Mouse (Mus musculus): ENCODE measurements at regions not wholly inside any gene's neighbourhood (a gene's known extent, or its start where the extent isn't known, plus 50 kb on each side); places are given as distances from the start of the nearest gene placed in this dataset.

DNA sequence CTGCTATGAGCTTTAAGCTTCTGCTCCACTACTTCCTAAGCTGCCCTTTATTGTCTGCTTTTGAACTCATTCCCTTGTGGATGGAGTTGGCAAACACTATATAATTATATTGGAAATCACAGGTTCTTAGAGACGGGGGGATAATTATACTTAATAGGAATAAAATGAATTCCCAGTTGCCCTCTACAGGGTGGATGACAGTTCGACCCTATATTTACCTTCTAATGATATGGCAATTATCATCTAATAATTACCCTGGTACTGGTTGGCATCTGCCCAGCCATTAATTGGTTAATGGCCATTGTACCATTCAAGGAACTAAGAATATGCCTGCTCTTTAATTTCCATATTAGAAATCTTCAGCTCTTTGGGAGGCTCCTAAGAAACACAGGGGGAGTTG lies 302.5 kb upstream of the 4931429L15Rik start:
- DNase-seq, result no peak

DNA sequence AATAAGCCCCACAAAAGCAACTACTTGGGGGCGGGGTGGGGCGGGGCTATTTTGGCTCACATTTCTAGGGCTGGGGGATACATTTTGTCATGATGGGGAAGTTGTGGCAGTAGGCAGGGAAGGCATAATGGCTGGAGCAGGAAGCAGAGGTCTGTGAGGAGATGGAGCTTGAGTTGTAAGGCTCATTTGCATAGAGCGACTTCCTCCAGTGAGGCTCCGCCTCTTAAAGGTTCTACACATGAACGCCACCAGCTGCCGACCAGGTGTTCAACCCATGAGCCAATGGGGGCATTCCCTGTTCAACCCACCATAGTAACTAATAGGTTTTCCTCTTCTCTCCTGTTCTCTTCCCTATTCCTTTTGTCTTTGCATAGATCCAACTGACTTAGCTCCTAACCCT lies 302.1 kb upstream of the 4931429L15Rik start:
- DNase-seq, result no peak

GRCm38 (mm10) chr9:46610101-46611005 lies 290.6 kb upstream of the 4931429L15Rik start:
- no peak for DNase-seq

DNA sequence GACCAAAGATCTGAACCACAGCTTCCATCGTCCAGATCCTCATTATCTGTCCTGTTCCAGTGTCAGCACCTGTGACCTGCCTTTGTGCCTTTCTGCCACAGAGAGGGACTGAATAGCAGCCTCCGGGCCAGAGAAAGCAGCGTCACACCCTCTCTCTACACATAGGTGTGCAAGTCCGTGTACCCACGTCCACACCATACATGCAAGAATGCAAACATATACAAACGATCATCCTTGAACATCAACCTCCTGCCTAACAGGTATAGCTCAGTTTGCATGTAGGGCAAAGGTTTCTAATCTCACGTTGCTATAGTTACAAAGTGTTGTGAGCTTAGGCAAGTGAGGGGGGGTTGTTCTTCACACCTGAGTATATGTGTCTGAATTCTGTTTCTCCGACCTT lies 288.9 kb upstream of the 4931429L15Rik start:
- no peak for DNase-seq

DNA sequence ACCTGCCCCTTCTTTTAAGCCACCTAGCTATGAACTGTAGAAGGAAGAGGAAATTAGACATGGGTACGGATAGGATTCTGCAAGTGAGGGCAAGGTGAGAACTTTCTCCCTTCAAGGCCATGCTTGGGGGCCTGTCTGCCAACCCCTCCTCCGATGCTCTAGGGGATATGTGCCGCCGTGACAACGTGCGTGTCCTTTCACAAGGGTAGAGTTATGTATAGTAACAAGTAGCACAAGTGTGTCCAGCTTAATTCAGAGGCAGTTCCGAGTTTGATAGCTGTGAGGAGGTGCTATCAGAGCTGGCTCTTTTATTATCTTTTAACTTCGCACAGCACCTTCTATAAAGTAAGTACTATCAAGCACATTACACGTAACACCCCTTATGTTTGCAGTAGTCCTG lies 281.0 kb upstream of the 4931429L15Rik start:
- no peak for DNase-seq

DNA sequence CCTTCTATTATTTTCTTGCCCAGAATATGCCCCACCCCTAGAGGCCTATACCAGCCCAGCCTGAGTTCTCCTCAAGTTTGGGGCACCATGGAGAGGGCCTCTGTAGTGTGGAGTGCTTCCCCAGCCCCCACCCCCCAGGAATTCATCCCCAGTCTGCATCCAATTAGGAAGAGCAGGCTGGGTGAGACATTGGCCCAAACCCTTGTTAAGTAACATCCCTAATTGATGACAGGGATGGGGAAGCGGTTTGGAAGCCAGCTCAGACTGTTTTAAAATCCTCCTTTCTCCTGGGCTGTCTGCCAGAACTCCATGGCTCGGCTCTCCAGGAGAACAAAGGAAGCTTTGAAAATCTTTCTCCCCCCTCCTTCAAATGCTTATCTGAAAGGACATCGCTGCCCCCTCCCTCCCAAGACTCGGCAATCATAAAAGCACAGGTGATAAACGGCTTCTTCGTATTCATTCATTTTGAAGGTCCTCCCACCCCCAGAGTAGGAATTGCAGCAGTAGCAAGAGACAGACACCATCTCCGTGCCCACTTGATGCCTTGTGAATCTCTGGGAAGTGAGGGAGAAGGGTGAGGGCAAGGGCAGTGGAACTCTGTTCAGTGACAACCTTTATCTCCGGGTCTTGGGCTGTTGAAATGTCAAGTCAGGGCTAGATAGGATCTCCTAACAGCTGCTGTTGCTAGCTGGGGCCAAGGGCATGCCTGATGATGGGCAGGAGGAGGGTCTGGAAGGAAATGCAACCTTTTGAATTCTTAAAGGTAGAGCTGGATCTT lies 280.3 kb upstream of the 4931429L15Rik start:
- no peak for DNase-seq

DNA sequence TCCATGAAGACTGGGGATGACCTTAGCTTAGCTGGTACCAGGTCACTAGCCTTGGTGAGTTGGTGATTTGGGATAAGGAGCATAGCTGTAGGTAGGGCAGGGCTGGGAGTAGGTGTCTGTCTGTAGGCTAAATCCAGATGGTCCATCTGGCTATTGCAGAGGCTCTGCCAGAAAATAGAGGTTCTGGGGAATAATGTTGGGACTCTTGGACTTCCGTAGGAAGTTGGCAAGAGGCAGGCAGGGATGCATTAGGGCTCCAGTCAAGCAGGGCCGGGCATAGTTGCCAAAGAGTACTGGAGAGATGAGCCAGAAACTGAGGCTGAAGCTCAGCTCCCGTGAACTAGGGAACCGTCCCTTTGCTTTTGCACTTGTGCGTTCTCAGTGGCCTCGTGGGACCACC lies 278.7 kb upstream of the 4931429L15Rik start:
- no peak for DNase-seq

DNA sequence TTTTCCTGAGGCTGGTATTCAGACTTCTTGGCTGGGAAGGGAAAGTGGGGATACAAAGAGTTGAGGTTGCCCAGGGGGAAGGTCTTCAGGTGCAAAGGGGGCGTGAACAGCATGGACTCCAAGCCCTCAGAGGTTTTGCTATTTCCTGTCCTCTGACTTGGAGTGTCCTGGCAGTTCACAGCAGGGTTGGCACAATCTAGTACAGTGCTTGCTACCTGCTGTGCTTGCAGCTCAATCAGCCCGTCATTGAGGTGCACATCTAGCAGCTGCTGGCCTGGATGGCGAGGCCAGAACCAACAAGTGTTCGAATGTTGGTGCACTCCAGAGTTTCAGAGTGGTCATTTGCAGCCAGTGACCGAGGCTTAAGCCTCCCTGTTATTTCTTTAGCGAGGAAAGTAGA lies 273.7 kb upstream of the 4931429L15Rik start:
- no peak for DNase-seq

DNA sequence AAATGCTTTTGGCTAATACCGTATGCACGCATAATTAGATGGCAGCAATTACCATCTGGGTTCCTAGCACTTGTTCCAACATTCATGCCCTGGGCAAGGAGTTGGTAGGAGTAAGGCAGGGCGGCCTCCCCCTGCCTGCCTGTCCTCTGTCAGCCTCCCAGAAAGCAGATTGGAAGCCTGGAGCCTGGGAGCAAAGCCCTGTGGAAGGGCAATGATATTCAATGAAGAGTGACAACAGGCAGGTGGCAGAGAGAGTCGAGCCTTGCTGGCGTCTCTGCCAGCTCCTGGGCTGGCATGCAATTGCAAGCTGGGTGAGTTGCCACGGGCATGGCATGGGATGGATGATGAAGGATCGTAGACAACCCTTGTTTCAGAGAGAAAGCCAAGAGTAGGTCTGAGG lies 273.1 kb upstream of the 4931429L15Rik start:
- DNase-seq, result no peak

DNA sequence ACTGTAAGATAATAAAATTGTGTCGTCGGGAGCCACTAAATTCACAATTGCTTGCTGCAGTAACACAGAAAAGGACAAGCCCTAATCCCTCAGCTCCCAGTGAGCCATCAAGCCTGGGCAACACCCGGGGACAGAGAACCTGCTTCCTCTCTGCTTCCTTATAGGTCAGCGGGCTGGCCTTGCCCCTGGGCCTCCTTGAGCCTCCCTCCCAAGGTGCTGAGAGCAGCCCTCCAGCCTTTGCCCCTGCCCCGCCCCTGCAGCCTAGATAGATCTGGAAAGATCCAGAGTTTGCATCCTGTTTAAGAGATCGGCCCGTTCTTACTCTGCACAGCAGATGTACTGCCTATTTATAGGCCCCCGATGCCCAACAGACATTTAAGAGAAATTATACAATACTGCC lies 267.0 kb upstream of the 4931429L15Rik start:
- no peak for DNase-seq

DNA sequence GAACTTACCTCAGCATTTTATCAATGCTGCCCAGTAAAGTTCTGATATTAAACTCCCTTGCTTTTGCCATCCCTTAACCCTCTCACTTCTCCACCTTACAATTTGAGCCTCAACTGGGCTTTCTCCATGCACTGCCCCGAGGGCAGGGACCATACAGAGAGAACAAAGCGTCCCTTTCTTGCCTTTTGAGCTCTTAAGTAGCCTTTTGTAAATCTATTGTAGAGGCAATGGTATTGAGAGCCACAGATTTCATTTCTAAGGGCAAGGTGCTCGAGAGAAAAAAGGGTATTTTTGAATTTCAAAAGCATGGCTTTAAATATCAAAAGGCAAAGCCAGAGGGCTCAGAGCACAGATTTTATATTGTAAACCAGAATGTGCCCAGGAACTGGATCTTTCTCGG lies 262.1 kb upstream of the 4931429L15Rik start:
- no peak for DNase-seq

DNA sequence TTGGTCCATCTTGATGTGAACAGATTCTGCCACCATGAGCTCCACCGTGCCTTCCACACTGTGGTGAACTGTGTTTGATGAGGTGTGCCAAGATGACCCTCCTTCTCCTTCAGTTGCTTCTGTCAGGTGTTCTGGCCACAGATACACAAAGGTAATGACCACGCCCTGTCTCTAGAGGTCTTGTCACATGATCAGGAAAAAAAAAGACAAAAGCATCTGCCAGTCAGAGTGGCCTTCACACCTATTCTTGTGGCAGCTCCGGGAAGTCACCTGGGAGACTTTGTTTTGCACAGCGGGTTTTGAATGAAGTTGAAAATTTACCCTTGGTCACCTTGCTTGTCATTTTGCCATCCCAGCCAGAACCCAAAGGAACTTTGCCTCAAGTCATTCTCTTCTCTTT lies 242.5 kb upstream of the 4931429L15Rik start:
- DNase-seq, result no peak

GRCm38 (mm10) chr9:46558481-46558880 lies 238.7 kb upstream of the 4931429L15Rik start:
- no peak for DNase-seq

GRCm38 (mm10) chr9:46557781-46558180 lies 238.0 kb upstream of the 4931429L15Rik start:
- no peak for DNase-seq

DNA sequence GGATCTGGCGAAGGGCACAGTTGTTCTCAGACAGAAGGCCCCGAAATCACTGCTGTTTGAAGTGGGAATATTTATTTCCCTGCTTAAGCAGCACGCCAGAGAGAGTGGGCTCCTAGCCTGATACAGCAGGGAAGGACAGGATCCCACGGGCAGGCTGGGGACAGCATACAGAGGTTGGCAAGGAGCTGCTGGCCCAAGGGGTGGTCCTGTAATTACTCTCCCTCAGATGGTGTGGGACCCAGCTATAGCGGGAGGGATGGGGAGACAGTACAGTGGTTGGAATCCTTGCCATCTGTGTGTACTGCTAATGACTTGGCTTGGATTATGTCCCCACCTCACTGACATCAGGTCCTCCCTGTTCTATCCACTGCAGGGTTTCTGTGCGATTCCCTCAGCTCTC lies 235.4 kb upstream of the 4931429L15Rik start:
- no peak for DNase-seq

DNA sequence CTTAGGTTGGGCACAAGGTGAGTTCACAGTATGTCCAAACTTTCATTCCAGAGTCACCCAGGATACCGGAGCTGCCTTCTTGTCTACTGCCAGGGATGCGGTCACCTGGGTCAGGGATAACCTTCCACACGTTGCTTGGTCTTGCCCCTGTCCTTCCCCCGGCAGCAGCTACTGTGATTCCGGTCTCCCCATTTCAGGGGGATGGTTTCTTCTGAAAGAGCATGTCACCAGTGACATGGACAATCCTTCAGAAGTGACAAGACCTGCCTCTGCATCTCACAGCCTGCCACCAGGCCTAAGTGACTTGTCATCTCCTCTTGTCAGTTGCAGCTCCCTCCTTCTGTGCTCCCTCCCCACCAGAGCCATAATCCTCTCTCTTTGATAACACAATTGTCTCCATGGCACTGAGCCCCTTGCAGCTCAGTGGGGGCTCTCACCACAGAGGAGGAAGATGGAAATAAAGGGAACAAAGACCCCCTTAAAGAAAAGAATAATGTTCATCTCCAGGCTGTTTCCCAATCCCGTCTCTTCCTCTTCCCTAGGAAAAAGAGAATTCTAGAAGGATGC lies 234.9 kb upstream of the 4931429L15Rik start:
- no peak for DNase-seq

GRCm38 (mm10) chr9:46549416-46549815 lies 229.6 kb upstream of the 4931429L15Rik start:
- no peak for DNase-seq

GRCm38 (mm10) chr9:46544326-46544725 lies 224.5 kb upstream of the 4931429L15Rik start:
- no peak for DNase-seq

DNA sequence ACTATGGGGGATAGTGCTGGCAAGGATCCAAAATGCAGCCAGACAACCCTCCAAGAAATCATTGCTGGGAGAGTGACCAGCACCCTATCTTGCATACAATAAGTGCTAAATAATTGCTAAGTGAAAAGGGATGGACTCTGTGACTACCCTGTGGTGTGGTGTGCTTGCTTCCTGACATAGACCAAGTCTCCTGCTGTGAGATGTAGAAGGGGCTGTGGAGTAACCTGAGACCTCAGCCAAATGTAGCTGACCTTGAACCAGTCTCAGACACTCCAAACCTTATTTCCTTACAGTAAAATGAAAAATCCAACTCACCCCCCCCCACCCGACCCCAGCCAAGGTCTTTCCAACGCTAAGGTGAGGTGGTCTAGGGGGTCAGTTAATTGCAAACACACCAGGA lies 221.2 kb upstream of the 4931429L15Rik start:
- no peak for DNase-seq

DNA sequence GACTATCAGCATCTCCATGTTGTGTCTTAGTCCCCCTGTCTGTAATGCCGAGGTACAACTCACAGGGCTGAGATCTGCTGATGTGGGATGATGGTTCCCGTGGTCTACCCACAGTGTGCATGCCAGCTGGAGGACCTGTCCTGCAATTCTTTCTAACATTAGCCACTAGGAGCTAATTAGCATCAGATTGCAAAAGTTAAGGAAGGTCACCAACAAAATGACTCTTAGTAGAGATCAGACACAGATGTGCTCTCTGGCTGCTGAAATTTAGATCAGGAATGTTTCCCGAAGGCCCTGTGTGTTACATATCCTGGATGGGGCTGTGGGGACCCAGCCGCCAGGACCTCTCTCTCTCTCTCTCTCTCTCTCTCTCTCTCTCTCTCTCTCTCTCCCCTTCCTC lies 218.8 kb upstream of the 4931429L15Rik start:
- no peak for DNase-seq

DNA sequence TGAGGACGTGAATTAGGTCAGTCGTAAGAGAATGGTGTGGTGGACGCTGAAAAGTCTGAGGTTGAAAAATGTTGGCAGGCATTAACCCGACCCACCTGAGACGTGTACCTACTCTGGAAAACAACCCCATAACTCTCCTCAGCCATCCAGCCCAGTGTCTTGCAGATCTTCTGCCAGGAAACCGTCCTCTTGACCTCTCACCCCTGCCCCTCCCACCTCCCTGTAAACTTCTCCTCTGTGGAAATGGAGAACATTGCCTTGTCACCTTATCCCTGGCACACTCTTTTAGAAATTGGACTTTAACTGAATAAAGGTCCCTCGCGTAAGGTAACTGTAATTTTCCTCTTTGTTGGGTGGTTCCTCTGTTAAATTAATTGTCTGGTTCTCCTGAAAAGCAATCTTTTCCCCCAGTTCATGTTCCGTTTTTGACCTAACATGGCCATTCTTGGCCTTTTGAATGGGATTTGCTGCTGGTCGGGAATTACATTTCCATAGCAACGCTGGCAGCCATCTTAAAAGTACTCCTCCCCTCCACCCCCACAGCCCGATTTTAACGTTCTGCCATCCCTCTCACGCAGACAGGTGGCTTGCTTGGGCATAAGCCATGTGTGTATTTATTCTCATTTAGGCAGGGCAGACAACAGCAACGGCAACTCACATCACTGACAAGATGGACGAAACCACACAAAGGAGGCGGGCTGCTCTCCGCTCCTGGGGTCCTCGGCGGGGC lies 196.8 kb upstream of the 4931429L15Rik start:
- DNase-seq, result no peak

GRCm38 (mm10) chr9:46512276-46513051 lies 192.7 kb upstream of the 4931429L15Rik start:
- DNase-seq, result no peak

All from heart, postnatal 4 days (tissue).